ENCODE assay signal across 14 mouse cellular contexts in the genomic region with DNA sequence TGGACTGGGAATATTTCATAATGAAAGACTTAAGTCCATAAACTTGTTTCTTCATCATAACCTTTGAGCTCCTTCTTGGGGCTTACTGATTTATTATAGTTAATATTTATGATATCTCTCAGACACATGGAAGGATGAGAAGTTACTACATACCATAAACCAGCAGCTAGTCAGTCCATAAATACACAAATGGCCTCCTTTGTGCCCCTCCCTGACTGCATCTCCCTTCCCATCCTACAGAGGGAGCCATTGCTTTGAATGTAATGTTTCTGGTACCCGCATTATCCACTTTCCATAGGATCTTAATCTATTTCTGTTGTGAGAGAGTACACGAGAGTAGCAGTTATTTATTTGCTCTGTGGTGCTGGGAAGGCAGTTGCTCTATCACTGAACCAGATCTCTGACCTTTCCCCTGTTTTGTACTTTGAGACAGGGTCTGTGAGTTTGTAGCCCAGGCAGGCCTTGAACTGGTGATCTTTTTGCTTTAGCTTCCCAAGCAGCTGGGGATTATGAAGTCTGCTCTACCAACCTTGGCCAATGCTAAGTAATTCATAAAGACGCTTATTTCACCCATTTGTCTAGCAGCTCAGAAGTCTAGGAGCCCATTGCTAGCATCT. TPM values are rescaled to one million over a fixed set of nuclear protein-coding genes. Genes with fewer than 3 reads are reported as not detected.
DNase-seq lines count a peak whose midpoint lies in the region; ATAC-seq and TF ChIP-seq lines count a peak whose summit lies in the region.
"Had no signal": no experiment of that assay in that cellular context is flagged by ENCODE, and none has a peak within 500 bp of the region (broad histone marks: within the 10 kb centered on the region; RNA-seq: fewer than 3 reads in every experiment).

No protein-coding gene starts in this region.

- peak; percentile 78 for TF ChIP-seq RAD21 in MEL (IDR thresholded peaks at IDR 0.05; ENCODE audit: low read depth, low read length)

- H3K36me3 ChIP-seq in liver, adult 2 months (ENCODE audit: control insufficient read depth, insufficient read depth, low read length) = no peaks in the 10 kb centered on the region
- H3K36me3 ChIP-seq in liver, embryonic 11.5 days (ENCODE audit: control insufficient read depth, insufficient read depth, low read length) = no peaks in the 10 kb centered on the region
- peaks cover 0 to 11% of the 10 kb centered on the region in 2 experiments; a peak in 2 of 4 replicates for H3K36me3 ChIP-seq in MEL (ENCODE audit: control insufficient read depth in 1 of 2, insufficient read depth in 2 of 2, low read length in 2 of 2)
- no peaks in the 10 kb centered on the region for H3K36me3 ChIP-seq in intestine, embryonic 15.5 days
- H3K36me3 ChIP-seq: neural tube, embryonic 12.5 days; stomach, embryonic 15.5 days had no signal

- H3K79me2 ChIP-seq in liver, adult 2 months (ENCODE audit: control insufficient read depth, insufficient read depth, low read length) = peaks cover 19% of the 10 kb centered on the region; the same call in 1 of the 2 replicates
- no peaks in the 10 kb centered on the region; the same call in none of the 2 replicates for H3K79me2 ChIP-seq in MEL (ENCODE audit: control insufficient read depth, insufficient read depth, low read length, poor library complexity)

- 30% methylated on average over 3 of the region's 3 CpGs for WGBS in liver, adult 2 months
- 65% methylated on average over 3 of the region's 3 CpGs for WGBS in liver, embryonic 11.5 days
- WGBS in intestine, embryonic 15.5 days = 71% methylated on average over 3 of the region's 3 CpGs

- intact Hi-C loops in left cerebral cortex, postnatal 14 days (cut with DNase I) = no loop called here

- peak; percentile 41; the same call in 1 of the 2 replicates for TF ChIP-seq CTCF in liver, adult 2 months (IDR thresholded peaks at IDR 0.05; ENCODE audit: low read depth, low read length)
- TF ChIP-seq CTCF in MEL (IDR thresholded peaks at IDR 0.05 in 2 of 3, conservative IDR thresholded peaks at IDR 0.05 in 1 of 3; ENCODE audit: control insufficient read depth in 1 of 3, insufficient read depth in 1 of 3, low read depth in 2 of 3, low read length in 3 of 3, poor library complexity in 1 of 3, severe bottlenecking in 1 of 3) = peak; percentile 52 to 91 (median 84)

- no peak overlapping the region for H3K4me2 ChIP-seq in liver, embryonic 11.5 days
- H3K4me2 ChIP-seq in intestine, embryonic 15.5 days (replicated peaks) = no peak overlapping the region
- H3K4me2 ChIP-seq: neural tube, embryonic 12.5 days; stomach, embryonic 15.5 days had no signal

- no peaks in the 10 kb centered on the region for H3K9me3 ChIP-seq in liver, embryonic 11.5 days (ENCODE audit: control insufficient read depth, low read length)
- no peaks in the 10 kb centered on the region for H3K9me3 ChIP-seq in MEL (replicated peaks; ENCODE audit: insufficient read depth, low read length)
- no peaks in the 10 kb centered on the region for H3K9me3 ChIP-seq in intestine, embryonic 15.5 days
- H3K9me3 ChIP-seq: neural tube, embryonic 12.5 days; stomach, embryonic 15.5 days had no signal

- TF ChIP-seq POLR2A in liver, adult 2 months (IDR thresholded peaks at IDR 0.05; ENCODE audit: extremely low read depth, insufficient read depth, low read length) = no peak
- TF ChIP-seq POLR2A in MEL (IDR thresholded peaks at IDR 0.05; ENCODE audit: control insufficient read depth in 1 of 2, insufficient read depth in 1 of 2, low read depth in 1 of 2, low read length in 2 of 2, poor library complexity in 1 of 2) = no peak

- no peak overlapping the region for H3K4me3 ChIP-seq in liver, adult 2 months (ENCODE audit: insufficient read depth, low read depth, low read length)
- no peak overlapping the region for H3K4me3 ChIP-seq in liver, embryonic 11.5 days (ENCODE audit: low read depth, low read length)
- no peak overlapping the region for H3K4me3 ChIP-seq in MEL (ENCODE audit: control insufficient read depth in 1 of 2, insufficient read depth in 1 of 2, low read depth in 2 of 2, low read length in 2 of 2)
- H3K4me3 ChIP-seq in intestine, embryonic 15.5 days (replicated peaks) = no peak overlapping the region
- H3K4me3 ChIP-seq: neural tube, embryonic 12.5 days; stomach, embryonic 15.5 days had no signal

- no peaks in the 10 kb centered on the region for H3K27me3 ChIP-seq in liver, adult 2 months (ENCODE audit: control insufficient read depth, insufficient read depth, low read length)
- no peaks in the 10 kb centered on the region for H3K27me3 ChIP-seq in liver, embryonic 11.5 days (replicated peaks; ENCODE audit: control insufficient read depth, insufficient read depth, low read length)
- no peaks in the 10 kb centered on the region for H3K27me3 ChIP-seq in MEL (ENCODE audit: control insufficient read depth in 1 of 2, insufficient read depth in 2 of 2, low read length in 2 of 2)
- no peaks in the 10 kb centered on the region for H3K27me3 ChIP-seq in intestine, embryonic 15.5 days (replicated peaks)
- H3K27me3 ChIP-seq: neural tube, embryonic 12.5 days; stomach, embryonic 15.5 days had no signal

- no peak; a peak in 1 of 4 replicates for TF ChIP-seq EP300 in MEL (IDR thresholded peaks at IDR 0.05; ENCODE audit: low read depth in 1 of 2, low read length in 2 of 2)

- DNase-seq in CD4-positive, CD25-positive, alpha-beta regulatory T cell, adult 2 months (ENCODE audit: low read depth, low spot score) = peak; percentile 52
- DNase-seq in liver, adult 2 months (ENCODE audit: extremely low read depth, low read depth, low spot score) = peak; percentile 89
- no peak for DNase-seq in liver, embryonic 11.5 days (ENCODE audit: low spot score)
- DNase-seq in MEL (ENCODE audit: low read depth, low spot score) = peak; percentile 75
- DNase-seq in left cerebral cortex, postnatal 14 days (ENCODE audit: low spot score in 2 of 2) = no peak
- no peak for DNase-seq in right cerebral cortex, postnatal 14 days
- DNase-seq: heart, postnatal 4 days; lung, postnatal 4 days had no signal

- H3K27ac ChIP-seq in liver, adult 2 months (replicated peaks; ENCODE audit: insufficient read depth, low read depth, low read length) = peak overlapping the region; percentile 94
- H3K27ac ChIP-seq in liver, embryonic 11.5 days (ENCODE audit: low read depth, low read length) = no peak overlapping the region
- peak overlapping the region; percentile 63 for H3K27ac ChIP-seq in MEL (ENCODE audit: control insufficient read depth, low read depth, low read length)
- H3K27ac ChIP-seq in intestine, embryonic 15.5 days = no peak overlapping the region
- H3K27ac ChIP-seq: neural tube, embryonic 12.5 days; stomach, embryonic 15.5 days had no signal

- H3K9ac ChIP-seq in liver, adult 2 months (ENCODE audit: low read depth, low read length) = no peak overlapping the region; the same call in 1 of the 2 replicates
- no peak overlapping the region for H3K9ac ChIP-seq in liver, embryonic 11.5 days (ENCODE audit: low read depth, low read length)
- H3K9ac ChIP-seq in MEL (ENCODE audit: control insufficient read depth, low read depth, low read length, poor library complexity, severe bottlenecking) = no peak overlapping the region
- H3K9ac ChIP-seq in intestine, embryonic 15.5 days = no peak overlapping the region
- H3K9ac ChIP-seq: neural tube, embryonic 12.5 days; stomach, embryonic 15.5 days had no signal

- peaks cover 19% of the 10 kb centered on the region for H3K4me1 ChIP-seq in liver, adult 2 months (ENCODE audit: control insufficient read depth, insufficient read depth, low read length)
- peaks cover 9% of the 10 kb centered on the region for H3K4me1 ChIP-seq in liver, embryonic 11.5 days (replicated peaks; ENCODE audit: control insufficient read depth, insufficient read depth, low read length)
- H3K4me1 ChIP-seq in MEL (ENCODE audit: control insufficient read depth in 1 of 2, insufficient read depth in 2 of 2, low read length in 2 of 2) = peaks cover 11 to 19% of the 10 kb centered on the region in 2 experiments; a peak in 3 of 4 replicates
- H3K4me1 ChIP-seq in intestine, embryonic 15.5 days (replicated peaks) = peaks cover 7% of the 10 kb centered on the region

- ATAC-seq in CD4-positive, CD25-positive, alpha-beta regulatory T cell, adult 4 months = no peak
- ATAC-seq in liver, embryonic 11.5 days (replicated peaks; ENCODE audit: low FRiP score) = no peak
- ATAC-seq in intestine, embryonic 15.5 days = peak; percentile 46
- ATAC-seq: forebrain, embryonic 14.5 days had no signal

RNA-seq across cellular contexts. Expression of a gene that starts 4.0 kb away (rescaled TPM):
- polyA plus RNA-seq in CD4-positive, CD25-positive, alpha-beta regulatory T cell, adult 4 months (2017; shearing (Covaris generic)) = 10 to 100 TPM; 33.3 to 37.9 TPM
- total RNA-seq in liver, adult 2 months (2014; rRNA removed) = 569 and 647 TPM in 2 replicates
- polyA plus RNA-seq in liver, adult 2 months (2012; rRNA removed) = 592 and 631 TPM in 2 replicates
- polyA plus RNA-seq in liver, embryonic 11.5 days (2014; fragmentation: Nextera tagmentation; extraction: Ambion mirVana) = 8.1 and 10.5 TPM in 2 replicates
- 7.7 and 9.2 TPM in 2 replicates for total RNA-seq in MEL (2012; rRNA removed)
- 10 to 100 TPM in 1 of 2 experiments, not detected in 1; 13.3 TPM for polyA plus RNA-seq in MEL (2012; ENCODE audit: insufficient read depth in 1 of 2, insufficient read length in 2 of 2, low read depth in 1 of 2, low replicate concordance in 2 of 2, missing spikeins in 1 of 2)
- polyA plus RNA-seq in intestine, embryonic 15.5 days (2015; fragmentation: Nextera tagmentation; extraction: Ambion mirVana) = 15.5 and 17.4 TPM in 2 replicates
- total RNA-seq in left cerebral cortex, postnatal 14 days (2021) = 1 to 10 TPM; 5.0 to 6.9 TPM

RNA-seq across cellular contexts. Expression of a gene that starts 4.2 kb away (rescaled TPM):
- polyA plus RNA-seq in CD4-positive, CD25-positive, alpha-beta regulatory T cell, adult 4 months (2017; shearing (Covaris generic)) = 10 to 100 TPM; 27.1 to 29.5 TPM
- total RNA-seq in liver, adult 2 months (2014; rRNA removed) = 42.3 and 60.7 TPM in 2 replicates
- 91.4 and 103 TPM in 2 replicates for polyA plus RNA-seq in liver, adult 2 months (2012; rRNA removed)
- polyA plus RNA-seq in liver, embryonic 11.5 days (2014; fragmentation: Nextera tagmentation; extraction: Ambion mirVana) = 11.4 and 13.3 TPM in 2 replicates
- total RNA-seq in MEL (2012; rRNA removed) = 7.2 and 8.4 TPM in 2 replicates
- 10 to 100 TPM in 1 of 2 experiments, not detected in 1; 12.9 TPM for polyA plus RNA-seq in MEL (2012; ENCODE audit: insufficient read depth in 1 of 2, insufficient read length in 2 of 2, low read depth in 1 of 2, low replicate concordance in 2 of 2, missing spikeins in 1 of 2)
- polyA plus RNA-seq in intestine, embryonic 15.5 days (2015; fragmentation: Nextera tagmentation; extraction: Ambion mirVana) = 27.6 TPM in 2 replicates
- total RNA-seq in left cerebral cortex, postnatal 14 days (2021) = 1 to 10 TPM; 7.9 to 8.5 TPM

RNA-seq across cellular contexts. Expression of a gene that starts 4.4 kb away (rescaled TPM):
- under 1 TPM in 1 of 2 experiments, not detected in 1; 0.62 TPM for polyA plus RNA-seq in CD4-positive, CD25-positive, alpha-beta regulatory T cell, adult 4 months (2017; shearing (Covaris generic))
- 0.81 TPM in 1 of 2 replicates, not detected in the other for total RNA-seq in liver, adult 2 months (2014; rRNA removed)
- 2.6 and 10.0 TPM in 2 replicates for polyA plus RNA-seq in liver, adult 2 months (2012; rRNA removed)
- 0.19 and 1.9 TPM in 2 replicates for polyA plus RNA-seq in liver, embryonic 11.5 days (2014; fragmentation: Nextera tagmentation; extraction: Ambion mirVana)
- total RNA-seq in MEL (2012; rRNA removed) = not detected in 2 replicates
- under 1 TPM in 1 of 2 experiments, not detected in 1; 0.14 TPM for polyA plus RNA-seq in MEL (2012; ENCODE audit: insufficient read depth in 1 of 2, insufficient read length in 2 of 2, low read depth in 1 of 2, low replicate concordance in 2 of 2, missing spikeins in 1 of 2)
- 1.3 TPM in 1 of 2 replicates, not detected in the other for polyA plus RNA-seq in intestine, embryonic 15.5 days (2015; fragmentation: Nextera tagmentation; extraction: Ambion mirVana)
- total RNA-seq in left cerebral cortex, postnatal 14 days (2021) = not detected
- total RNA-seq: layer of hippocampus, postnatal 25 days had no signal
- polyA plus RNA-seq: forebrain, embryonic 14.5 days; stomach, embryonic 15.5 days had no signal

RNA-seq across cellular contexts. Expression of a gene that starts 53.9 kb away (rescaled TPM):
- 1 to 10 TPM; 5.6 to 8.5 TPM for polyA plus RNA-seq in CD4-positive, CD25-positive, alpha-beta regulatory T cell, adult 4 months (2017; shearing (Covaris generic))
- under 0.01 TPM in 1 of 2 replicates, not detected in the other for total RNA-seq in liver, adult 2 months (2014; rRNA removed)
- 0.06 and 0.09 TPM in 2 replicates for polyA plus RNA-seq in liver, adult 2 months (2012; rRNA removed)
- polyA plus RNA-seq in liver, embryonic 11.5 days (2014; fragmentation: Nextera tagmentation; extraction: Ambion mirVana) = 0.45 and 0.70 TPM in 2 replicates
- total RNA-seq in MEL (2012; rRNA removed) = not detected in 2 replicates
- not detected for polyA plus RNA-seq in MEL (2012; ENCODE audit: insufficient read depth in 1 of 2, insufficient read length in 2 of 2, low read depth in 1 of 2, low replicate concordance in 2 of 2, missing spikeins in 1 of 2)
- 0.61 and 0.65 TPM in 2 replicates for polyA plus RNA-seq in intestine, embryonic 15.5 days (2015; fragmentation: Nextera tagmentation; extraction: Ambion mirVana)
- 1 to 10 TPM; 2.9 to 3.1 TPM for total RNA-seq in left cerebral cortex, postnatal 14 days (2021)

Comparison
In these comparisons a context has a peak if more than half of its experiments do, and no peak if none do; other contexts are left out.
1. DNase-seq: peak in CD4-positive, CD25-positive, alpha-beta regulatory T cell, adult 2 months (single experiment), liver, adult 2 months (single experiment) and MEL (single experiment); none in liver, embryonic 11.5 days (single experiment), left cerebral cortex, postnatal 14 days (0 of 2) and right cerebral cortex, postnatal 14 days (single experiment).
2. H3K27ac ChIP-seq: peak in liver, adult 2 months (single experiment) and MEL (single experiment); none in liver, embryonic 11.5 days (single experiment) and intestine, embryonic 15.5 days (single experiment).
3. RNA of a gene that starts 4.0 kb away (polyA plus RNA-seq): 592 to 631 TPM in liver, adult 2 months; 33.3 to 37.9 TPM in CD4-positive, CD25-positive, alpha-beta regulatory T cell, adult 4 months, 15.5 to 17.4 TPM in intestine, embryonic 15.5 days, 13.3 TPM in MEL and 8.1 to 10.5 TPM in liver, embryonic 11.5 days; every median in the first group is over 10 times any median in the second.